Mouse (Mus musculus): Measurements from ENCODE around the gene Pdgfra.

Gene Pdgfra

GRCm38 (mm10) chr5:75152021-75152425 is at the start of gene Pdgfra:
Gene Pdgfra (plus strand): TSS chr5:75152292.
- in situ Hi-C loops (cut with MboI; ENCODE audit: low sequenced_read_pairs) = loop anchor here (10.0 to 25.0 kb wide), 3 partner anchors 365 to 837 kb away; no protein-coding TSS in a partner anchor

DNA sequence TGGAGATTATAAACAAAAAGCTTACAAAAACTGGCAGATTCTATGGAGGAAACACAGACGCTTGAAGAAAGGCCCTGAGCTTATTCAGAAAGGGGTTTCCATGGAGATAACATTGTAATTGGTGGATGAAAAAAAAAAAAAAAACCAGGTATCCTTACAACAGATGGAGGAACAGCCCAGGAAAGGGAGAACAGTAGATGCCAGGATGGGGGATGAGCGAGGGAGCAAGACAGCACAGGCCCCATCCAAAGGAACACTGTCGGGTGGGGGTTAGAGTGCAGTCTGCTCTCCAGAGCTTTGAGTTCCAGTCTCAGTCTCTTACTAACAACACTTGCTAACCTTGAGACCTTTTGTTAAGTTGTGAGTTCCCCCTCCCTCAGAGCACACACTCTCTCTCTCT is 45.6 kb upstream of the Pdgfra start:
- in situ Hi-C loops (cut with MboI; ENCODE audit: low sequenced_read_pairs) = no loop called here

DNA sequence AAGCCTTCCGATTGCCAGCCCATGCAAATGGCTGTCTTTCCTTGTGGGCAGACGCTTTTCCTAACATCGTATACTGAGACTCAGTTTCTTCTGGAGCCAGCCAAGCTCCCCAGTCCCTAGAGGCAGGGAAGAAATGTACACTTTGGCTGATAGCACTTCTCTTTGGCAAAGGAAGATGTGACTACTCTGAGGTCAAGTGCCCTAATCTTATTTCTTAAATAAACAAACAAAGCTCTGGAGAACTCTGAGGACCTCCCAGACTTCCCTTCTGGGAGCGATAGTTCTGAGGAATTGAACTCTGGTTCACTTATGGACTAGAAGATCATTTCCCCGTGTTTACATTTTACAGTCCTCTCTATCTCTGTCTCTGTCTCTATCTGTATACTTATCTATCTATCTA is 42.7 kb upstream of the Pdgfra start:
- in situ Hi-C loops (cut with MboI; ENCODE audit: low sequenced_read_pairs) = no loop called here

DNA sequence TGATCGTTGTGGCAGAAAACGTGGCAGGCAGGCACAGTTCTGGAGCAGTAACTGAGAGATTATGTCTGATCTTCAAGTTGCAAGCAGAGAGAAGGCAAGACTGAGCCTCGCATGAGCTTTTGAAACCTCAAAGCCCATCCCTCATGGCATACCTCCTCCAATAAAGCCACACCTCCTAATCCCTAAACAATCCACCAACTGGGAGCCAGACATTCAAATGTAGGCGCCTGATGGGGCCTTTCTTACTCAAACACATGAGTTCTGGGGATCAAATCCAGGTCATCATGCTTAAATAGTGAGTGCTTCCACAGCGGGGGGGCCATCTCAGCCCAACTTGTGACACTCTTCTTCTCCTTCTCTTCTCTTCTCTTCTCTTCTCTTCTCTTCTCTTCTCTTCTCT is 40.3 kb upstream of the Pdgfra start:
- in situ Hi-C loops (cut with MboI; ENCODE audit: low sequenced_read_pairs) = no loop called here

- in situ Hi-C loops (cut with MboI; ENCODE audit: low sequenced_read_pairs) = no loop called here
Measured at GRCm38 (mm10) chr5:75118840-75119239, 33.3 kb upstream of the Pdgfra start.

DNA sequence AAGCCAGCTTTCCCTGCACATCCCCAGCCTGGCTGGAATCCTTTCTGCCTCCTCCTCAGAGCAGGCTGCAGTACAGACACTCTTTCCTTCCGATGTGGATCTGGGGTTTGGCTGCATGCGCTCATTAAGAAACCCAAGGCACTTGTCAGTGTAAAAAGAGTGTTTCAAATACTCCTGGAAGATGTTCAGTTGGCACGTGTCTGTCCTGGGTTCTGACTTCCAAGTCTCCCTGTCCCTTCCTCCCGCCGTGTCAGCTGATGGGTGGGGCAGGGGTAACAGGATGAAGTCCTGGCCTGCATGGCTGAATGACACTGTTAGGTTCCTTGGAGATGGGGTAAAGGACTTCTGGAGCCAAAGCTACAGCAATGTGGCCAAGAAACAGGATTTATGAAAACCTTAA is 30.4 kb upstream of the Pdgfra start:
- in situ Hi-C loops (cut with MboI; ENCODE audit: low sequenced_read_pairs) = no loop called here

GRCm38 (mm10) chr5:75134681-75135080 is 17.4 kb upstream of the Pdgfra start:
- in situ Hi-C loops (cut with MboI; ENCODE audit: low sequenced_read_pairs) = no loop called here

- in situ Hi-C loops (cut with MboI; ENCODE audit: low sequenced_read_pairs) = loop anchor here (10.0 kb wide), 1 partner anchor 198 kb away; no protein-coding TSS in a partner anchor
Measured at GRCm38 (mm10) chr5:75143092-75143491, 9.0 kb upstream of the Pdgfra start.

DNA sequence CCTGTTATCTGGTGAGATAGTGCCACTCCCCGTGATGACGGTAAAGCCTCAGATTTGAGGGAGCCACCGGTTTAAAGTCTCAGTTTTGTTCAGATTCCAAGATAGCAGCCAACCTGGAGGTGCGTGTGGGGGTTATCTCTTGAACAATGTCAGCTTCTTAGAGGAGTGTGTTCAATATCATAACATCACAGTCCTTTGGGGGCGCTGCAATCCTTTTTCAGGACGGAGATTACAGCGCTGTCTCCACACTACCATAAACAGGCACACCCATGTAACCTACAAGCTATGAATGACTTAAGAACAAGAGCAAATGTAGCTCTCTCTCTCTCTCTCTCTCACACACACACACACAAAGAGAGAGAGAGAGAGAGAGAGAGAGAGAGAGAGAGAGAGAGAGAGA is 8.3 kb upstream of the Pdgfra start:
- in situ Hi-C loops (cut with MboI; ENCODE audit: low sequenced_read_pairs) = loop anchor here (10.0 kb wide), 1 partner anchor 199 kb away; no protein-coding TSS in a partner anchor

DNA sequence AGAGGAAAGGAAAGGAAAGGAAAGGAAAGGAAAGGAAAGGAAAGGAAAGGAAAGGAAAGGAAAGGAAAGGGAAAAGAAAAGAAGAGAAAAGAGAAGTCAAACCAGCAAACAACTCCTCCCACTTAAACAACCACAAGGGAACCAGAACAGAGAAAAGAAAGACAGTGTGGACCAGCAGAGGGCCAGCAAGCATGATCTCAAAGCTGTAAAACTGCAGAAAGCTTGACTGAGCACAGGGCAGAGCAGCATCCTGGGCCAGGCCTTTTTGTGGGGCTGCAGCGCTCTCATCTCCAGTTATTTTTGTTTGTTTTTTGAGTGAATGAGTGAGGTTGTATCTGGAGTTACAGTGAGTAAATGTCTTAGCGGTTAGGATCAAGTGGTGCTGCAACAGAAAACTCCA is 6.8 kb upstream of the Pdgfra start:
- in situ Hi-C loops (cut with MboI; ENCODE audit: low sequenced_read_pairs) = loop anchor here (10.0 kb wide), 1 partner anchor 201 kb away; no protein-coding TSS in a partner anchor

- in situ Hi-C loops (cut with MboI; ENCODE audit: low sequenced_read_pairs) = loop anchor here (10.0 kb wide), 1 partner anchor 202 kb away; no protein-coding TSS in a partner anchor
Measured at GRCm38 (mm10) chr5:75146469-75146868, 5.6 kb upstream of the Pdgfra start.

- in situ Hi-C loops (cut with MboI; ENCODE audit: low sequenced_read_pairs) = loop anchor here (10.0 kb wide), 1 partner anchor 204 kb away; no protein-coding TSS in a partner anchor
Measured at GRCm38 (mm10) chr5:75148343-75149127, 3.6 kb upstream of the Pdgfra start.

- in situ Hi-C loops (cut with MboI; ENCODE audit: low sequenced_read_pairs) = loop anchor here (10.0 kb wide), 1 partner anchor 205 kb away; no protein-coding TSS in a partner anchor
Measured at GRCm38 (mm10) chr5:75149380-75149779, 2.7 kb upstream of the Pdgfra start.

DNA sequence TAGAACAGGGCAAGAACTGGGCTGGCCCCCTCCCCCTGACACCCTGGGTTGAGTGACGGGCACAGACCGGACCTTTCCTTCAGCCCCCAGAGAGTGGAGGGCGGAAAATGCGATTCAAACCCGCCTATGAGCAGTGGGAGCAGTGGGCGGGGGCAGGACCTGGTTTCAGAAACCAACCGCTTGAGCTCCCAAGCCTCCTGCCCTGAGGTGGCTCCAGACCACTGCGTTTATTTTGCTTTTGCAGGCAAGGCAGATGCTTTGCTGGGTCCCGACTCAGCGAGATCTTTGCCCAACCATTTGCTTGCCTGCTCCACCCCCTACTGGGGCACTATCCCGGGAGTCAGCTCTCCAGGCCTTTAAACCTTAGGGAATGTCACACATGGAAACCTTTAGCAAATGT is 2.2 kb upstream of the Pdgfra start:
- in situ Hi-C loops (cut with MboI; ENCODE audit: low sequenced_read_pairs) = loop anchor here (10.0 to 25.0 kb wide), 4 partner anchors 205 to 835 kb away; no protein-coding TSS in a partner anchor

GRCm38 (mm10) chr5:75150341-75150981 is 1.6 kb upstream of the Pdgfra start:
- in situ Hi-C loops (cut with MboI; ENCODE audit: low sequenced_read_pairs) = loop anchor here (10.0 to 25.0 kb wide), 3 partner anchors 363 to 836 kb away; no protein-coding TSS in a partner anchor

- in situ Hi-C loops (cut with MboI; ENCODE audit: low sequenced_read_pairs) = loop anchor here (10.0 to 25.0 kb wide), 3 partner anchors 364 to 837 kb away; no protein-coding TSS in a partner anchor
Measured at GRCm38 (mm10) chr5:75151146-75151900, 769 bp upstream of the Pdgfra start.

DNA sequence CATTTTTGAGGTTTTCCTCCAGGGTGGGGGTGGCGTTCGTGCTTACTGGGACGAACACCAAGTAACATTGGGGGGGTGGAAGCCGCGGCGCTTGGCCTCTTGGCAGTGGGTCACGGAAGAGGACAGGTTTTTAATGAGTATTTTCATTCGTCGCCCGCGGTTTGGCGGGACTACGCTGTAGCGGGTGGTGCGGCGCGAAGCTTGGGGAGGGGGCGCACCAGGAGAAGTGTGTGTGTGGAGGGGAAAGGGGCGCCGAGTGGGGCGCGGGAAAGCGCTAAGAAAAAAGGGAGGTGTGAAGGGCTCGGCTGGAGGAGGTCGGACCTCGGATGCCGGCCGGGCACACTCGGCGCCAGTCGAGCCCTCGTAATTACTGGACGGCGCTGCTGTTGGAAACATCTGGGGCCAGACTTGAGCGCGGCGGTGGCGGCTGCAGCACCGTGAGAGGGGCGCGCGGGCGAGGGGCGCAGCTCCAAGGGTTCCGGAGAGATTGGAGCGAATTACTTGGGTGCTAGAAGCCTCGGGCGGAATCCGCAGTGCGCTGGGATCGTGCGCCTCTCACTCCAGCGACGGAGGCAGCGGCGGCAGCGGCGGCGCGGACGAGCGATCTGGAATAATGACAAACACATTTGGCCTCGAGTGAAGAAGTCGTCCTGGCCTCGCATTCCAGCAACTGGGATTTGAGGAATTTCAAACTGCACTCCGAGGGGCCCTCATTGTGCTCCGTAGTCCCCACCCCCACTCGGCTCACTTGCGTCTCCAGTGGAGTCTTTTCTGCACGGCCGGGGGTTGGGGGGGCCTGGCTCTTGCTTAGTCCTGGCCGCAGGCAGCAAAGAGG is 916 bp downstream of the Pdgfra start:
- in situ Hi-C loops (cut with MboI; ENCODE audit: low sequenced_read_pairs) = loop anchor here (10.0 to 25.0 kb wide), 3 partner anchors 366 to 838 kb away; no protein-coding TSS in a partner anchor

DNA sequence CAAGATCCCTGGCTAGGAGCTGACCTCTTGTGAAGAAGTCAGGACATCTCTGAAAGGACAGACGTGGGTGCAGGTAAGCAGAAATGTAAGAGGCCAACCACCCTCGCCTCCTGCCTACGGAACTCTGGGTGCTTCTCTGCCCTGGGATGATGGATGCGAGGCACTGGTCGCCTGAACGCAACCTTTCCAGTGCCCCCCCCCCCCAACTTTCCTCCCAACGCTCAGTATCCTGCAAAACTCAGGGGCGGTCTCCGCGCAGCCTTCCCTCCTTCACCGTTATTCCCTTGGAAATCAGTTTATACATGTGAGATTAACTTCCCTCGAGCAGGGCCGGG is 1.5 kb downstream of the Pdgfra start:
- in situ Hi-C loops (cut with MboI; ENCODE audit: low sequenced_read_pairs) = loop anchor here (10.0 to 25.0 kb wide), 3 partner anchors 366 to 839 kb away; no protein-coding TSS in a partner anchor

GRCm38 (mm10) chr5:75153961-75154620 is 2.0 kb downstream of the Pdgfra start:
- in situ Hi-C loops (cut with MboI; ENCODE audit: low sequenced_read_pairs) = loop anchor here (10.0 to 25.0 kb wide), 3 partner anchors 367 to 839 kb away; no protein-coding TSS in a partner anchor
